Mouse (Mus musculus) granulocyte monocyte progenitor cell, adult 5-6 weeks (primary cell): ENCODE measurements around the gene Mtus2. TPM values are rescaled to one million over a fixed set of nuclear protein-coding genes. Genes with fewer than 3 reads are reported as not detected.
A peak's percentile ranks its signal among the peaks of the same experiment; 100 is the strongest.
"Not testable (repeated sequence)": the region's sequence is repeated elsewhere in the genome, so short reads cannot be mapped to it uniquely, and the experiment has no call there.

Experiments used
- ATAC-seq: replicated peaks from 2 replicates; pipeline ENCODE4 v1.8.0; 2016; ENCODE audit warnings: mild to moderate bottlenecking, moderate TSS enrichment, inconsistent platforms; ENCODE audit not compliant: poor library complexity, severe bottlenecking
- total RNA-seq, 2 experiments: library from RNA; stranded (forward) in 1 of 2; stranded (reverse) in 1 of 2; fragments of 200-712, 200-1000 nt in 1 of 2; fragments of >200 nt in 1 of 2; fragmentation: Nextera tagmentation in 1 of 2; gene quantifications; 2 replicates each; pipeline ENCODE4 v1.2.3; 2014 to 2017

Gene Mtus2
- 1.2 and 2.2 TPM in 2 replicates for total RNA-seq (2014; fragmentation: Nextera tagmentation)
- 0.82 and 1.1 TPM in 2 replicates for total RNA-seq (2017)

DNA sequence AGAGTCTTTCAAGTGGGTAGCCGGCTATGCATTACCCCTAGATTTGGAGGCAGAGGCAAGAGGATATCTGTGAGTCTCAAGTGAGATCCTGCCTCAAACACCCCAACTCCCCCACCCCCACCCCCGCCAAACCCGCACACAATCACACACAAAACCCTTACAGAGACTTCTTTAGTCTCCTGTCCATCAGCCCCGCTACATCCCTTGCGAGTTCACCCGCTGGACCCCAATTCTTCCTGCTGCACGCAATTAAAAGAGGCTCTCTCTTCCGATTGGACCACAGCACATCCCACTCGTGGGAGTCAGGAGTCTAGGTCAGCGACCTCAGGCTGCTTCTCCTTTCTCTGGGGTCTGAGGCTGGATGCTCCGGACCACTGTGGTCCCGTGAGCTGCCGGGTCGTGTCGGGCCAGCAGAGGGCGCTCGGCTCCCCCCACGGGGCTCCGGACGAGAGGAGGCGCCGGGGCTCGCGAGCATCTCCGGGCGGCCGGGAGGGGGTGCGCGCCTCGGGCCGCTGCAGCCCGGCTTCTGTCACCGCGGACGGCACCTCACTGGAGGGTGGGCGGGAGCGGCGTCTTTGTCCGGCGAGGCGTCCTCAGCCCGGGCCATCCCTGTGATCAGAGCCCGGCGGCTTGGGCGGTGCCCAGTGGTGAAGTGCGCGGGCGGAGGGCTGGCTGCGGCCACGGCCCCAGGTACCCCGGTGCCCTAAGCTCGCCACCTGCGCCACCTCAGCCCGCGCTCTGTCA, at the start of gene Mtus2:
Gene Mtus2 (plus strand): TSS at position 500 of the 744 bp plus-strand sequence.
- ATAC-seq = peak; percentile 97

DNA sequence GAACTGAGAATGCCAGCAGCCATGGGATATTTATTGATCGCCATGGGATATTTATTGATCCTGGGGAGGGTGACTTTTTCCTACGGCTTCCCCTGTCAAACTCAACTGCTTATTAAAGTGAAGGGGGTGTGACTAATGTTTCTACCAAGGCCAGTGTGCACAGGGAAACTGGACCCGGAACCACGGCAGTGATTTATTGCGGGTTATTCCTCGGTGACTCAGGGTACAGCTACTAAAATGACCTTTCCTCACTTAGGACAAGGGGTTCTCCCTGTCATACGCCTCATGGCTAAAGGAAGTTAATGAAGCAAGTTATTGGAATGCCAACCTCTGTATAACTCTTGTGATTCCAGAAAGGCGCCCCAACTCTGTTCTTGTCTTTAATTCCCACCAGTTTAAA, 49.3 kb upstream of the Mtus2 start:
- ATAC-seq = no peak

DNA sequence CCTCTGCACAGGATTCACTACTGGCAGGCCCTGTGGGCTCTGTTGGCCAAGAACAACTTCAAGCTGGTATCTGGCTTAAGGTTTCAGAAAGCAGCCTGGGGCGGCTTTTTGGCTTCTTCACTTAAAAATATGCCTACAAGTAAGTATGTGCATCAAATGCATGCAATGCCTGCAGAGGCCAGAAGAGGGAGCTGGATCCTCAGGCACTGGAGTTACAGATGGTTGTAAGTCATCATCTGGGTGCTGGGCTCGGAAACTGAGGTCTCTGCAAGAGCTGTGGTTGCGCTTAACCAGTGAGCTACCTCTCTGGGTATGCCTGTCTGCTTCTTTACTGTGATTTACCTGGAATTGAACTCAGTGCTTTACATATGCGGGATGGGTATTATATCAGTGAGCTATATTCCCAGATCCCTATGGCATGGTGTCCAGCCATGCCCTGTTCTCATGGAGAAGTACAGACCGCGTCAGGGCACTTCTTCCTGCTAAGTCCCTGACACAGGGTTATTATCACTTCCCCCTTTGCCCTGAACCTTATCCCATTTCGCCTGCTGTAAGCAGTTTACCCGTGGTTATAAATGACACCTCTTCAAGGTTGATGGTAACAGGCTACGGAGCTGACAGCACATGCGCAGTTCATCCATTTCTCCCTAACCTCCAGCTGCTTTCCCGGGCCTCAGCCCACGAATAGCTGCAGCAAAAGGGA, 46.2 kb upstream of the Mtus2 start:
- ATAC-seq = peak; percentile 43

DNA sequence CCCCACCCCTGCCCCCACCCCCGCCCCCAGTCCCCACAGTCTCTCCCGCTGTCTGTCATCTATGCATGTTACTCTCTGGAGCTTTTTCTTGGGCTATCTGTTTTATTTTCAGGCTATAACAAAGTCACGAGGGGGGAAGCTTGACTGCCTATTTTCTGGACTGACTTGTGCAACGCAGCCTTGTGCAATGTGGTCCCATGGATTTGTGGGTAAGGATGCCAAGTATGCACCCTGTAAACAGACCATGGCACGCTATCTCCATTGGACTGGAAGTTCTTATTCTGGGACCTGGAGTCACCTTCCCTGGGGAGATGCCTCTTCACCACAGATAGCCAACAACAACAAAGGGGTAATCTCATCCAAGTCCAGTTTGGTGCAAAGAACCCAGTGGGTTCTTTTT, 45.4 kb upstream of the Mtus2 start:
- peak; percentile 60 for ATAC-seq

DNA sequence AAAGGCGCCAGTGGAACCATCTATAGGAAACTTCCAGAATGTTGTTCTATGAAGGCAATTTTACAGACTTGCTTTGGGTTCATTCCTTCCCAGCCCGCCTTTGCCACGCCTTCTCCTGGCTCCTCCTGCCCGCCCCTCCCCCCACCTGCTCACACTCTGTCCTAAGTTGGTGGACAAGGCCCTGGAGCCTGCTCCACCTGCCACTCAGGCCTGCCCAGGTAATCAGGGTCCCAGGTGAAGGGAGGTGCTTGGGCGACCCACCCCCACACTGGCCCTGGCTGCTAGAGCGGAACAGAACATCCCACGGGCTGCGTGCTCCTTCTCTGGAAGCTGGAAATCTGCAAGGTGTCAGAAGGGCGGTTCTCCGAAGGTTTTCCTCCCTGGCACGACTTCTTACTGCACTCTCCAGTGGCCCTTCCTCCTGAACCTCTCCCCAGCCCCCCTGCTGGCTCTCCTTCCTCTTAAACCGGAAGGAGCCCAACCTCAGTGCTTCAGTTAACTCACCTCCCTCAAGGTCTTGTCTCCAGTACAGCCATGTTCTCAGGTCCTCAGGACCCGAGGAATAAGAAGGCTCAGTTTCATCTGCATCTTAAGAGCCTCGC, 43.8 kb upstream of the Mtus2 start:
- ATAC-seq = no peak; the same call in 1 of the 2 replicates

DNA sequence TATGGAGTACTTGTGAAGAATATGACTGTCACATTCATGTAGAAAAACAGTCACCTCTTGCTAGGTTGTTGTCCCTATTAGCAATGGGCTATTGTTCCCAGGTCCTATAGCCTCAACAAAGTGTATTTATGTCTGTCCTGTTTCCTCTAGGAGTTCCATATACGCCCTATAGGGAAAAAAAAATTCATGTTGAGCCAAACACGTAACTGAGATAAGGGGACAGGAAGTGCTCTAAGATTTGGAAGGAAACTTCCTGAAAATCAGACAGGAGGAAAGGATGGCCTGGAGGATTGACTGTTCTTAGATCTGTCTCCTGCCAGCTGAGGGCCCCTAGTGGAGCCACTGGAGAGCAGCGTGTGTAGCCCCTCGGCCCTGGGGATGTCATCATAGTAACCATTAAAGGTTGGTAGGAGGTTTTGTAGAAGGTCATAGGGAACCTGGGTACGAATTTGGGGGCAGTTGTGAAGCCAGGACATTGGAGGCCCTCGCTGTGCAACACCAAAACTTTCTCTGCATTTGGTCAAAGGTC, 42.0 kb upstream of the Mtus2 start:
- peak; percentile 22; the same call in 1 of the 2 replicates for ATAC-seq

DNA sequence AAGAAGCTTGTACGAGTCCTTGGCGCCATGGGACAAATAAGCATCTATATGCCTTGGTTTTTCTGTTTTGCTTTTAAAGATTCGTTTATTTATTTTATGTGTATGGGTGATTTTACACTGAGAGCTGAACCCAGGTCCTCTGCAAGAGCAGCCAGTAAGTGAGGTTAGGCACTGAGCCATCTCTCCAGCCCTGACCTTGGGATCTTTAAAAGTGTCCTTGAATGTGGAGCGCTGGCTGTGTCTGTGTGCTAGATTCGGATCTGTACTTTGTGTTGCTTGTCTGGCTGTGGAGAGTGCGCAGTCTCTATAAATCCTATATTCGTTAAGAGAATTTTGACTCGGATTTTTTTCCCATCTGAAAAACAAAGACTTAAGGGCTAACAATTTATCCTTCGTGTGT, 40.9 kb upstream of the Mtus2 start:
- no peak for ATAC-seq

DNA sequence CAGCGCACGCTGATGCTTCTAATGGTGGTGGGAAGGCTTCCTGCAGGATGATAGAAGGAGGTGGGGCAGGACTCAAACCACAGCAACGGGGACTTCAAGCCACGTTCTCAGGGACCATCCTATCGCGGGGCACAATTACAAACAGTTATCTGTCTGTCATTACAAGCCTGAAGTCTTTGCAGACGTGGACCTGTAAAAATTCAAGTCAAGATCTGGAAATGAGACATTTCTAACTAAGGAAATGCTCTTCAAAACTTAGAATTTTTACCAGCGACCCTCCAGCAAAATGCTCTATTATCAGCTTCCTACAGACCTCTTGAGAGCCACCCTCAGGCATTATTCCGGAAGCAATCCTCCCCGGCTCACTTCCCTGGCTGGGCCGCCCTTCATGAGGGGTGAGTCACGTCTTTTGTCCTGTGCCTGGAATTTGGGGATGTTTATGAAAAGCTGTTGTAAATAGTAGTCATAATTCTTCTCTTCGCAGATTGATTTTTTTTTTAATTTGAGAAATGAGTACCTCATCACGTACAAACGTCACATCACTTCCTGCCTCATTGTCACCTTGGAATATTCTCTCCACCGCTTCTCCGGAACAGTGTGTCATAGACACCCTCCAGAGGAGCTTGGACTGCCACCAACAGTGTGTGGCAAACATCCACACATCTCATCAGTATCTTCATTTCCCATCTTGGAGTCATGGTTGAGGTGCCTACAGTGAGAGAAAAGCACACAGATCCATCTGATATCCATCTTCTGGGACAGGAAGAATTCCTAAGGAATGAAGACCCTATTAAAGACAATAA, 38.9 kb upstream of the Mtus2 start:
- ATAC-seq = peak; percentile 65

DNA sequence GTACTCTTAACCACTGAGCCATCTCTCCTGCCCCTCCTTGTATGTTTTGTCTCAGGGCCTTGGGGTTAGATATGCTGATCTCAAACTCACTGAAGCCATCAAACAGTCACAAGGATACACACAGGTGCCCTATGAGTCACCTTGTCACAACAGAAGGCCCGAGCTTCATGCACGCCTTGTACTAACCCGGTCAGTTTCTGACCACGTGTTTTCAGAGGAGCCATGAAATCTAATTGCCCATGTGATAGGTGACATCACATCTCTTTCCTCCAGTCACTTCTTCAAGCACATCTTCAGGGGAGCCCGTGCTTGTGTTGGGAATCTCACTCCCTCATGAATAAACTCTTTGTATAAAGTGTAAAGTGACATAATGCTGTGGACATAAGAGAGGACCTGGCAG, 32.5 kb upstream of the Mtus2 start:
- no peak for ATAC-seq

DNA sequence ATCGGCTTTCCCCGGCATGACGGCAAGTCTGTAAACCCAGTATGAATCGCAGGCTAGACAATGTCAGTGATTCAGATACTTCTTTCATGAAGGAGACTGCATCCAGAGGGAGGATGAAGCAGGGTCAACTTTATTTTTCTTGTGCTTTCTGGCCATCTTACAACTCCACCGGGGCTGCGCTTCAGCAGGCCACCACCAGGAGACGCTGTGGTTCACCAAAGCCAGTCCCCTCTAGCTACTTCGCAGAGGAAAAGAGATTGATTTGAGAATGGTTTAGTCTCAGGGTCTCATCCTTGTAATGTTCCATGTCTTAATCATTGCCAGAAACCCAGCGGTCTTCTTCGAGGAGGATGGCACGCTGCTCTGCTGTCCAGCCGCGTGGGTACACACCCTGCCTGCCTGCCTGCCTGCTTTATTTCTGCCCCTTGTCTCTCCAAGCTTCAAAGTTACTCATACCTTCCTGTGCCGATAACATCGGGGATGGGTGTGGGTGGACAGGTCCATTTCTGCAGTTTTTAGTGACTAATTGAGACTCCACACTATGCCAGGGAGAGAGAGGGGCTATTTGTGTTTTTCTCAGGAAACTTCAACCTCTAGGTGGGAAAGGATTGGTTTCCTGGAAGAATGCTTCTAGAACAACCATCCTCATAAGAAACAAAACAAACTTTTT, 31.1 kb upstream of the Mtus2 start:
- ATAC-seq = peak; percentile 56; the same call in 1 of the 2 replicates

DNA sequence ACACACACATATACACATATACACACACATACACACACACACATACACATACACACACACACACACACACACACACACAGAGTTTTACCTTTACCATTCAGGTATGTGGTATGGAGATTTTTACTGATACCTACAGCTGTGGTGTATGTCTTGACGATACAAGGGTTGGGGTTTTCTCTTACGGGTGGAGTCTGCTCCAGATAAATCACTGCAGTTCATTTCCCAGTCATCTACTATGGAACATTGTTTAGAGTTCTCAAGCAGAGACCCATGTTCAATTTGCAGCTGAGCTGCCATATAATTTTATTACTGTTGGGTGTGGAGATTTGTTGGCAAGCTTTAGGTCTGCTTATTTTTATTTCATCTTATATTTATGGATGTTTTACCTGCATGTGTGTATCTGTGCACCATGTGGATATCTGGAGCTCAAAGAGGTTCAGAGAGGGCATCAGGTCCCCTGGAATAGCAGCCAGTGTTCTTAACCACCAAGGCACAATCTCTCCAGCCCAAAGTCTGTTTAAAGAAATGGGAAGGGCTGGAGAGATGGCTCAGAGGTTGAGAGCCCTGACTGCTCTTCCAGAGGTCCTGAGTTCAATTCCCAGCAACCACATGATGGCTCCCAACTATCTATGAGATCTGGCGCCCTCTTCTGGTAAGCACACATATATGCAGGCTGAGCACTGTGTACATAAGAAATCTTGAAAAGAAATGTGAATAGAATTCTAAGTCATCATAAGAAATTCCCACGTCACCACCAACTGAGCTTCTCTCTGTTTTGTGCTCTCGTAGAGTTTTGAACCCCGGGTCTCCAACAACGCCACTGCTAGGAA, 28.2 kb upstream of the Mtus2 start:
- no peak; the same call in 1 of the 2 replicates for ATAC-seq

DNA sequence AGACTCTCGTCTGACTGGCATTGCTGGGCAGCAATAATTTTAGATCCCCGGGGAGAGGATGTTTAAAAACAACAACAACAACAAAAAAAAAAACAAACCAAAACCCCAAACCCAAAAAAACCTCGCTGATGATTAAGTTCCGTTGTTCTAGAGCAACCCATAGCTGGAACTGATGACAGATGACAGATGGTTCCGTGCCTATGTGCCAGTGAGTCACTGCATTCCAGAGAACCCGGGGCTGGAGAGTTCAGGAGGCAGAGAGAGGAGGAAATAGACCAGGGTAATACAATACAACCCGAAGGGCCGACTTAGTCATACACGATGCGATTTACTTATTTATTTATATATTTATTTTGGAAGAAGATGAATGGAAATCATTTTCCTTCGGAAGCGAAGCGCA, 22.0 kb upstream of the Mtus2 start:
- no peak for ATAC-seq

DNA sequence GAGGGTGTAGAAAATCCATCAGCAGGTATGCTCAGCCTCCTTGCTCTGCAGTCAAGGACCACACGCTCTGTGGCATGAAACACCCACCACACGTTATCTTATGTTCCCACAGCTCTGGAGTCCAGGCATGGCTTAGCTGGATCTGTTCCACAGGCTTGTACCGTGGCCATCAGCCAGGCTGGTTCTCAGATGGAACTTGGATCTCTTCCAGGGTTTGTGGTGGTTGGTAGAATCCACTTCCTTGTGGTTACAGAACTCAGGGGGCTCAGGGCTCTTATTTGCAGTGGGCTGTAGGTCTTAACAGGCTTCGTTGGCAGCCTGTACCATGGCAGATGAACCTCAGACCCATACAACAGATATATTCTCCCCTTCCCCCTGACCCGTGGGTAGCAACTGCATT, 17.9 kb upstream of the Mtus2 start:
- ATAC-seq = peak; percentile 58; the same call in 1 of the 2 replicates

DNA sequence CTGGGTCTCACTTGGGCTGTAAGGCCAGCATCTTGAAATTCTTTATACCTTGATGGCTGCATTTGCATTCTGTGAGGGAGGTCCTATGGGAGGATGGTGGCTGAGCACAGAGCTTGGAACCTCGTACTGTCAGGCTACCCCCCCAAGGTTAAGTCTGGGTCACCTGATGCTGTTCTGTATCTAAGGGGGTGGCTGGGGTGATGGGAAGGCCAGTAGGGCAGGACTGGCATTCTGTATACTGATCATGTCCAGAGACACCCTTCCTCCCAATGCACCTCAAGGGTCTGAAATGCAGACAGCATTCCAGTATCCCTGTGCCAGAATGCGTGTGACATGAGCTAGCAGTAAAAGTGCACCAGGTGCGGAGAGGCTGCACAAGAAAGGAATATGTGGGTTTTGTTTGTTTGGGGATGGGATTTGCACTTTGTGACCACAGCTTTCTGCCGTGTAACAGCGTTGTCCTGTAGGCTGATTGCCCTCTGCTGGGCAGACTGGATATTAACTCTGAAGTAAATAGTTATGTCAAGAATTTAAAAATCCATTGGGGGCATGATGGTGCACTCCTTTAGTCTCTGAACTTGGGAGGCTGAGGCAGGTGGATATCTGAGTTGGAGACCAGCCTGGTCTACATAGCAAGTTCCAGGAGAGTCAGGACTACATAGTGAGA, 12.0 kb upstream of the Mtus2 start:
- ATAC-seq = peak; percentile 77

DNA sequence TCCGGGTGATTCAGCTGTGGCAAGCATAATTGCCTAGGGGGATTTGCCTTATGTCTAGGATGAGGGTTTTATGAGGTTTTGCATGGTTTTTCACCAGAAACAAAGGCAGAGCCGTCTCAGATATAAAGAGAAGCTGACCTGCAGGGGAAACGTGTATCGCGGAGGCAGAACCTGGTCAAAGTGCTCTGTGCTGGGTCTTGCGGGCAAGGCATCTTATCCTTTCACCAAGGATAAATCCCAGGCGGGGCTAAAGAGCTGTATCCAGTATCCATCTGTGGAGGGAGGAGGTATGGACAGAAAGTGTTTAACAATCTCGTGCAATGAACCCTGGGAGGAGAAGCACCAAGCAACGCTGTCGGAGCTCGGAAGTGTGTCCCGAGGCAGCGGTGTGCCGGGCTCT, 7.2 kb upstream of the Mtus2 start:
- no peak for ATAC-seq

DNA sequence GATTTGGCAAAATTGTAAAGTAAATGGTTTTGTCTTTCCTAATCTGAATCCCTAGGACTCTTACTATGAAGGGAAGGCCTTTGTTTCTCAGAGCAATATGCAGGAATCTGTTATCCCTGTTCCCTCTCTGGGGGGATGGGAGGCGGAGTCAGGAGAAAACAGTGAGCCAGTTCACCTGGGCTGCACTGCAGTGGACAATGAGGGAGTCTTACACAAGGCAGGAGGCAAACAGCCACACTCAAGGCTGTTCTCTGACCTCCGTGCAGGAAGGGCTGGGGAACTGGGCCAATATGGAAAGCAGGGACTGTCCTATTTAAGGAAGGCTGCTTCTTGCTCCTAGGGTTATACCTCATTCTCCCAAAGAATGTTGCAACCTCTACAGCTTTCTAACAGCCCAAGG, 5.4 kb upstream of the Mtus2 start:
- ATAC-seq = no peak

DNA sequence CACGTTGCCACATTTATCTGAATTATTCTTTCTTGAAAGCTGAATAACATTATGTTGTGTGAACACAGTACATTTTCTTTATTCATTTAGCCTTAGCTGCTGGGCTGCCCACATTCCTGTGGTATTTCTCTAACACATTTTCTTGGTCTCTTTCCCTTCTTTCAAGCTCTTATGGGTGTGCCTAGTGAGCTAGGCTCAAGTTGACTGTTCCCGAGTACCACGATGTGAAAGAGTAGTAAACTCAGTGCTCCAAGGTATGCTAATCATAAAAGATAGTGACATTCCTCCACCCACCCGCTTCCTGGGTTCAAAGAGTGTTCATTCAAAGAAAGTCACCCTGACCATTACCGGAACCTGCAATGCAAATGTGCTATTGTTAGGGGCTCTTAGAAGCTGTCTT, 3.9 kb upstream of the Mtus2 start:
- not testable (repeated sequence) for ATAC-seq

DNA sequence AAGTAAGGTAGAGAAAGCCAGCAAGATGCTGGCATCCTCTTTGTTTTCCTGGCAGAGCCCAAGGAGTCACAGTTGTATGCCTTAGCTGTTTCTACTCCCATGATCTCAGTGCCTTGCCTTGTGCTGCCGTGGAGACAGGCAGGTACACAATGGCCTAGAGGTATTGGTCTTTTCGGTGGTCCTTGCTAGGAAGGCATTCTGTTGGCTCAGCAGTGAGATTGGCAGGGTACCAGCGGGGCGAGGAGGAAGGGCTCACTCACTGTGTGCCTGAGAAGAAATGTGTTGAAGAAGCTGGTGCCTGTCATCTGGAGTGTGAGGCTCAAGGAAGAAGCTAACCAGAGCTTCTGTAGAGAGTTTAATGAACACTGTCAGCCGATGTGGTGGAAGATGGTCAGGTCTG, 1.4 kb upstream of the Mtus2 start:
- ATAC-seq = no peak
